Mouse (Mus musculus) embryonic facial prominence, embryonic 10.5 days (tissue): ENCODE measurements around the gene Phactr2. TPM values are rescaled to one million over a fixed set of nuclear protein-coding genes. Genes with fewer than 3 reads are reported as not detected.

ENCODE experiments used
- DNase-seq: peaks from one replicate; pipeline ENCODE4 v3.0.0-alpha.2; 2017; ENCODE audit warnings: low spot score
- H3K27ac ChIP-seq: fragments of 300-500 bp; sonication (generic); replicated peaks from 2 replicates; pipeline ENCODE4 v1.5.1; 2016; ENCODE audit warnings: mild to moderate bottlenecking
- H3K27me3 ChIP-seq: fragments of 300-500 bp; sonication (generic); replicated peaks from 2 replicates; pipeline ENCODE4 v1.6.1; 2016; ENCODE audit warnings: low read depth, mild to moderate bottlenecking; ENCODE audit not compliant: poor library complexity, severe bottlenecking
- H3K36me3 ChIP-seq: fragments of 300-500 bp; sonication (generic); replicated peaks from 2 replicates; pipeline ENCODE4 v1.6.1; 2016; ENCODE audit warnings: mild to moderate bottlenecking, moderate library complexity
- H3K4me1 ChIP-seq: fragments of 300-500 bp; sonication (generic); 2 replicates; pipeline ENCODE4 v1.6.1; 2016
- H3K4me3 ChIP-seq: fragments of 300-500 bp; sonication (generic); 2 replicates; pipeline ENCODE4 v1.5.1; 2016; ENCODE audit warnings: mild to moderate bottlenecking, moderate library complexity
- H3K9me3 ChIP-seq: fragments of 300-500 bp; sonication (generic); 2 replicates; pipeline ENCODE4 v1.6.1; 2016; ENCODE audit warnings: mild to moderate bottlenecking
- WGBS: fragments of 180-500 bp; shearing (Covaris S2); methylation state at CpG from one replicate; pipeline ENCODE4 v1.1.7; 2016; 5-methylcytosine and 5-hydroxymethylcytosine counted together
- polyA plus RNA-seq: library from polyadenylated mRNA; unstranded; fragments of >200 nt; fragmentation: Nextera tagmentation; extraction: Ambion mirVana; gene quantifications from 2 replicates; pipeline ENCODE4 v1.2.1, GENCODE M21; 2016

The Phactr2 gene
- polyA plus RNA-seq, 1 experiment from 2014 or later = 18.3 TPM

- Histone ChIP-seq H3K4me1 (no peaks in the 10 kb centered on the region), H3K9me3 (no peaks in the 10 kb centered on the region), H3K27me3 (no peaks in the 10 kb centered on the region), H3K36me3 (no peaks in the 10 kb centered on the region), H3K27ac (no peak overlapping the region), H3K4me3 (no peak overlapping the region)
- no peak for DNase-seq
- WGBS = 86% methylated on average over 6 of the region's 6 CpGs
Measured at GRCm38 (mm10) chr10:13443647-13444046, 30.6 kb downstream of the Phactr2 start.

DNA sequence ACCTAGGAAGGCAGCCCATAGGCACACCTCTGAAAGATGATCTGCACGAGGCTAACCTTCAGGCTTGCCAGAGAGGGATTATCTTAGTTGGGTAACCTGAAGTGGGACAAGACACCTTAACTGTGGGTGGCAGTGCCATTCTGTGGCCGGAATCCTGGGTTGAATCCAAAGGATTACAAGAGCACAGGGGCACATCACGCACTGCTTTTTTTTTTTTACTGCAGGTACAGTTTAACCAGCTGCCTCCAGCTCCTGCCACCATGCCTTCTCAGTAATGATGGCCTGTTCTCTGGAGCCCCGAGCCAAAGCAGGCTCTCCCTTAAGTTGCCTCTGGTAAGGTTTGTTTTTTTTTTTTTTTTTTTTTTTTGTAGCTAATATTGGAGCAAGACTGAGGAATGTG lies 33.9 kb downstream of the Phactr2 start:
- Histone ChIP-seq H3K27me3 (no peaks in the 10 kb centered on the region), H3K4me1 (peaks cover 8% of the 10 kb centered on the region), H3K36me3 (no peaks in the 10 kb centered on the region), H3K27ac (no peak overlapping the region), H3K9me3 (no peaks in the 10 kb centered on the region), H3K4me3 (no peak overlapping the region)
- no peak for DNase-seq
- WGBS = 82% methylated on average over 4 of the region's 4 CpGs

GRCm38 (mm10) chr10:13438118-13438821 lies 35.9 kb downstream of the Phactr2 start:
- Histone ChIP-seq H3K36me3 (no peaks in the 10 kb centered on the region), H3K4me3 (no peak overlapping the region), H3K27me3 (no peaks in the 10 kb centered on the region), H3K27ac (no peak overlapping the region), H3K9me3 (no peaks in the 10 kb centered on the region), H3K4me1 (peaks cover 12% of the 10 kb centered on the region)
- no peak for DNase-seq
- WGBS = 72% methylated on average over 10 of the region's 10 CpGs

DNA sequence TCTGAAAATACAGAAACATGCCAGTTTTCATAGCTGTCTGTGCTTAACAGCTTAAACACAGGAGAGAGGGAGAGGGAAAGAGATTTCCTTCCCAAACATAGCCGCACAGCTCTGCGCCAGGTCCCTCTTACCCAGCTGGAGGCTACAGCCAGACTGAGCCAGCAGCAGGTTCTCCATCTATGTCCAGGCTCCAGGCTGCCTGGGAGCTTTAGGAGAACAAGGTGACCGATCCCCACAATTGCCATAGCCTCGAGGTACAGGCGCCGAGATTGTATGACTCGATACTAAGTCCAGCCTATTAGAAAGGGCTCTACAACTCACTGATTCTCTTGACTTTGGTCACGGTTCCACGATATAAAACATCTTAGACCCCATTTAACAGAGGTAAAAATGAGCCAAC lies 37.2 kb downstream of the Phactr2 start:
- DNase-seq = no peak
- 86% methylated on average over 9 of the region's 9 CpGs for WGBS

GRCm38 (mm10) chr10:13433016-13433415 lies 41.2 kb downstream of the Phactr2 start:
- WGBS = 61% methylated on average over 7 of the region's 7 CpGs
- Histone ChIP-seq H3K4me3 (no peak overlapping the region), H3K27ac (no peak overlapping the region), H3K4me1 (peaks cover 39% of the 10 kb centered on the region), H3K36me3 (no peaks in the 10 kb centered on the region), H3K9me3 (no peaks in the 10 kb centered on the region), H3K27me3 (no peaks in the 10 kb centered on the region)
- DNase-seq = no peak

More for the DNA sequence above, 37.2 kb downstream of the Phactr2 start:
- no peak overlapping the region for H3K27ac ChIP-seq
- H3K4me1 ChIP-seq = peaks cover 22% of the 10 kb centered on the region
- H3K27me3 ChIP-seq = no peaks in the 10 kb centered on the region
- H3K4me3 ChIP-seq = no peak overlapping the region
- H3K36me3 ChIP-seq = no peaks in the 10 kb centered on the region
- H3K9me3 ChIP-seq = no peaks in the 10 kb centered on the region

DNA sequence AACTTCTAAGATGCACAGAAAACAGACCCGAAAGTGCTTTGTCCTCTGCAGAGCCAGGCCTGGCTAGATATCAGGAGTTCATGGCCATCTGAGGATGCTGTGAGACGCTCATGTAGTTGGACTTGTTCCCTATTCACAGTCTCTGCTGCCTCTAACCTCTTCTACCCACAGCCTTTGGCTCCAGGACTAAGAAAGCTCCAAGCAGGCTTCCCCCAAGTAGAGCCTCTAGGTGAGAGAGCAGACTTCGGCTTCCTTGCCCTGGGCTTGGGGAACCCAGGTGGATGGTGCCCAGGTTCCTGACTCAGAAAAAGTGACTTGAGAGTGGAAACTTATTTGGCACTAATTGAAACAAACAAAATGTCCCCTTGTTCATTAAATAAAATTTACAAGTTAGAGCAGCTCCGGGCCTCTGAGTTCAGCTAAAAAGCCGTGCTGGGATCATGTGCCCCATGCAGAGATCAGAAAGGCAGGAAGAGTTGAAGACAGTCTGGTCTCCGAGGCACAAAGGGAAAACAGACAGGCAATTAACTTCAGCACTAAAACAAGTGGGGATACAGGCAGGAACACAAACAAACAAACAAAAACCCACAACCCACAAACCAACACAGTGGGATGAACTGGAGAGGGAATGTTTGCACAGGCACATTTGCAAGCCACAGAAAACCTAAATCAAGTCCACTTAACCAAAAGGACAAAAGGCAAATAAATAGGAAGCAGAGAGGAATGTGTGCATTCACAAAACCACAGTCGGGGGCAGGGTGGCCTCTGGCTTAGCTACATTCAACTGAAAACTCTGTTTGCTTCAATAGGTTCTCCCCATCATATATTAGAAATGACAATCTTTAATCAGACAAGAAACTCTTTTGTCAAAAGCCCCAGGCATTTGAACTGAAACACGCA lies 42.3 kb downstream of the Phactr2 start:
- DNase-seq = no peak
- no peak overlapping the region for H3K4me3 ChIP-seq
- H3K27ac ChIP-seq = peak overlapping the region; percentile 78
- 31% methylated on average over 8 of the region's 8 CpGs for WGBS
- peaks cover 38% of the 10 kb centered on the region for H3K4me1 ChIP-seq
- H3K27me3 ChIP-seq = no peaks in the 10 kb centered on the region
- H3K9me3 ChIP-seq = no peaks in the 10 kb centered on the region
- no peaks in the 10 kb centered on the region for H3K36me3 ChIP-seq

GRCm38 (mm10) chr10:13429766-13430165 lies 44.4 kb downstream of the Phactr2 start:
- no peaks in the 10 kb centered on the region for H3K27me3 ChIP-seq
- no peaks in the 10 kb centered on the region for H3K9me3 ChIP-seq
- peak overlapping the region; percentile 30; the same call in 1 of the 2 replicates for H3K27ac ChIP-seq
- H3K4me3 ChIP-seq = no peak overlapping the region
- WGBS = 20% methylated on average over 5 of the region's 5 CpGs
- peaks cover 31% of the 10 kb centered on the region for H3K4me1 ChIP-seq
- DNase-seq = peak; percentile 70
- H3K36me3 ChIP-seq = no peaks in the 10 kb centered on the region

- peak; percentile 32 for DNase-seq
- Histone ChIP-seq H3K36me3 (no peaks in the 10 kb centered on the region), H3K27me3 (no peaks in the 10 kb centered on the region), H3K9me3 (no peaks in the 10 kb centered on the region), H3K4me3 (no peak overlapping the region), H3K27ac (peak overlapping the region; percentile 70), H3K4me1 (peaks cover 31% of the 10 kb centered on the region)
- WGBS = 50% methylated on average over 13 of the region's 13 CpGs
Measured at GRCm38 (mm10) chr10:13429240-13429639, 45.0 kb downstream of the Phactr2 start.

GRCm38 (mm10) chr10:13428536-13428935 lies 45.7 kb downstream of the Phactr2 start:
- 92% methylated on average over 7 of the region's 7 CpGs for WGBS
- peak overlapping the region; percentile 8; the same call in 1 of the 2 replicates for H3K27ac ChIP-seq

GRCm38 (mm10) chr10:13427599-13427998 lies 46.6 kb downstream of the Phactr2 start:
- H3K27ac ChIP-seq = peak overlapping the region; percentile 35; the same call in 1 of the 2 replicates
- peaks cover 23% of the 10 kb centered on the region for H3K4me1 ChIP-seq
- no peaks in the 10 kb centered on the region for H3K9me3 ChIP-seq
- H3K4me3 ChIP-seq = no peak overlapping the region
- no peaks in the 10 kb centered on the region for H3K36me3 ChIP-seq
- H3K27me3 ChIP-seq = no peaks in the 10 kb centered on the region
- DNase-seq = no peak
- WGBS = 94% methylated on average over 10 of the region's 10 CpGs

More at GRCm38 (mm10) chr10:13428536-13428935, 45.7 kb downstream of the Phactr2 start:
- Histone ChIP-seq H3K36me3 (no peaks in the 10 kb centered on the region), H3K4me3 (no peak overlapping the region), H3K27me3 (no peaks in the 10 kb centered on the region), H3K4me1 (peaks cover 27% of the 10 kb centered on the region), H3K9me3 (no peaks in the 10 kb centered on the region)
- no peak for DNase-seq

GRCm38 (mm10) chr10:13425198-13425597 lies 49.0 kb downstream of the Phactr2 start:
- WGBS = 87% methylated on average over 9 of the region's 9 CpGs

GRCm38 (mm10) chr10:13424508-13424907 lies 49.7 kb downstream of the Phactr2 start:
- WGBS = 90% methylated on average over 17 of the region's 17 CpGs
- Histone ChIP-seq H3K27ac (no peak overlapping the region), H3K36me3 (no peaks in the 10 kb centered on the region)

More at GRCm38 (mm10) chr10:13425198-13425597, 49.0 kb downstream of the Phactr2 start:
- Histone ChIP-seq H3K9me3 (no peaks in the 10 kb centered on the region), H3K4me1 (peaks cover 9% of the 10 kb centered on the region), H3K27ac (0 out of 2 replicates have a peak overlapping the region, but pooled peaks have one; percentile 24), H3K27me3 (no peaks in the 10 kb centered on the region), H3K36me3 (no peaks in the 10 kb centered on the region), H3K4me3 (no peak overlapping the region)
- no peak for DNase-seq

More at GRCm38 (mm10) chr10:13424508-13424907, 49.7 kb downstream of the Phactr2 start:
- DNase-seq = no peak
- no peaks in the 10 kb centered on the region for H3K27me3 ChIP-seq
- peaks cover 4% of the 10 kb centered on the region for H3K4me1 ChIP-seq
- H3K9me3 ChIP-seq = no peaks in the 10 kb centered on the region
- no peak overlapping the region for H3K4me3 ChIP-seq
